Mouse (Mus musculus) thymus, adult 2 months (tissue): Measurements from ENCODE around the gene Tmem33.

ENCODE experiments used
- CTCF ChIP-seq: fragments of 200-500 bp; IDR thresholded peaks from 2 replicates; pipeline ENCODE4 v1.5.1; 2012; ENCODE audit warnings: mild to moderate bottlenecking, control low read depth, low read length, moderate library complexity, borderline replicate concordance; ENCODE audit not compliant: control insufficient read depth, poor library complexity, insufficient read depth; ENCODE audit errors: extremely low read depth
- POLR2A ChIP-seq: fragments of 200-500 bp; IDR thresholded peaks from 2 replicates; pipeline ENCODE4 v1.6.1; 2012; ENCODE audit warnings: mild to moderate bottlenecking, low read length, control low read depth, moderate library complexity; ENCODE audit not compliant: control insufficient read depth, poor library complexity, insufficient read depth; ENCODE audit errors: extremely low read depth

DNA sequence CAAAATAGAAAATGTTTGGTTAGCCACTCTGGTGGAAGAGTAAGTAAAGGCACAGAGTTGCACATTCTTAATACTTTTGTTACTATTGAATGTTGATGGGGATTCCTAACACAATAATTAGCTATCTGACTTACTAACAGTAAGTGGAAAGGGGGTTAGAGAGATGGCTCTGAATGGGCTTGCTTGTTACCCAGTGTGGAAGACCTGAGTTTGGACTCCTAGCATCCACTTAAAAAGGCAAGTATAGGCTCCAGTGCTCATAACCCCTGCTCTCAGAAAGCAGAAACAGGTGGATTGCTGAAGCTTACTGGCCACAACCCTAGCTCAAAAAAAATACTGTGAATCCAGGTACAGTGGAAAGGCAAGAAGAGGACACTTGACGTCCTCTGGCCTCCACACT, 35.8 kb downstream of the Tmem33 start:
- TF ChIP-seq CTCF (no peak), POLR2A (no peak)
